Mouse (Mus musculus) central nervous system, embryonic 11.5 days (tissue): ENCODE data around the gene Arhgap21. TPM values are rescaled to one million over a fixed set of nuclear protein-coding genes. Genes with fewer than 3 reads are reported as not detected.

Experiments used
- polyA plus RNA-seq: library from polyadenylated mRNA; depleted of rRNA; stranded (reverse); fragments of >200 nt; gene quantifications from 2 replicates; pipeline ENCODE4 v1.2.3, GENCODE M21; 2012; rRNA removed

Gene Arhgap21
- 62.5 and 92.2 TPM in 2 replicates for polyA plus RNA-seq

GRCm38 (mm10) chr2:20968441-20969200, at the start of gene Arhgap21:
Arhgap21 (minus strand) TSS chr2:20968881.

Other genes starting within 250 kb of the Arhgap21 start
- gene Enkur, start 236.5 kb upstream of the Arhgap21 start, polyA plus RNA-seq: 0.91 and 2.1 TPM in 2 replicates
- 10.4 and 11.1 TPM in 2 replicates for gene Thnsl1, start 236.8 kb upstream of the Arhgap21 start, polyA plus RNA-seq